ENCODE assay signal across 8 mouse cellular contexts in genomic region chrX:12673054-12673775, GRCm38 (mm10). TPM values are rescaled to one million over a fixed set of nuclear protein-coding genes. Genes with fewer than 3 reads are reported as not detected.
DNase-seq lines count a peak whose midpoint lies in the region; ATAC-seq lines count a peak whose summit lies in the region.

Gene 1810030O07Rik (minus strand): TSS chrX:12673668.

- H3K27me3 ChIP-seq in hindbrain, embryonic 15.5 days: no peaks in the 10 kb centered on the region

- no peaks in the 10 kb centered on the region for H3K36me3 ChIP-seq in hindbrain, embryonic 15.5 days

- H3K9ac ChIP-seq in hindbrain, embryonic 15.5 days: peak within 1 kb of the TSS; percentile 80

- H3K9me3 ChIP-seq in hindbrain, embryonic 15.5 days: no peaks in the 10 kb centered on the region

- H3K4me3 ChIP-seq in hindbrain, embryonic 15.5 days: peak within 1 kb of the TSS; percentile 72

- 10% methylated on average over 42 of the region's 42 CpGs for WGBS in hindbrain, embryonic 15.5 days

- peak within 1 kb of the TSS; percentile 57 for H3K4me2 ChIP-seq in hindbrain, embryonic 15.5 days

- peak; percentile 99 for ATAC-seq in hindbrain, embryonic 15.5 days (ENCODE audit: low FRiP score, low read depth)

- peak; percentile 93 for DNase-seq in T-cell, adult 2 months (ENCODE audit: low spot score)
- DNase-seq in cerebellum, postnatal 36 days: peak; percentile 85 to 86
- DNase-seq in frontal cortex, postnatal 36 days (ENCODE audit: low spot score in 2 of 2): peak; percentile 88 to 93
- peak; percentile 84 for DNase-seq in left cerebral cortex, adult 11 months (ENCODE audit: low spot score)
- peak; percentile 91 to 95 for DNase-seq in lung, postnatal 4 days
- peak; percentile 75 for DNase-seq in retina, postnatal 7 days (ENCODE audit: low read depth, low spot score)
- DNase-seq in urinary bladder, adult 2 months (ENCODE audit: low spot score): peak; percentile 69

- H3K27ac ChIP-seq in hindbrain, embryonic 15.5 days (replicated peaks): peak within 1 kb of the TSS; percentile 91

- peaks cover 9% of the 10 kb centered on the region for H3K4me1 ChIP-seq in hindbrain, embryonic 15.5 days (replicated peaks)

RNA-seq across cellular contexts. Expression of gene 1810030O07Rik, which starts in this region (rescaled TPM):
- polyA plus RNA-seq in hindbrain, embryonic 15.5 days (2015; fragmentation: Nextera tagmentation; extraction: Ambion mirVana): 23.0 and 25.6 TPM in 2 replicates
- polyA plus RNA-seq in urinary bladder, adult 2 months (2012; rRNA removed): 26.7 and 28.4 TPM in 2 replicates

Comparison
In these comparisons a context has a peak if more than half of its experiments do, and no peak if none do; other contexts are left out.
1. Peak in every context shown above with its lines: DNase-seq, ATAC-seq, H3K4me3 ChIP-seq and H3K27ac ChIP-seq.